Mouse (Mus musculus): ENCODE data around the gene Def6. TPM values are rescaled to one million over a fixed set of nuclear protein-coding genes. Genes with fewer than 3 reads are reported as not detected.

The Def6 gene
- polyA plus RNA-seq, 1 experiment = 3.4 TPM

DNA sequence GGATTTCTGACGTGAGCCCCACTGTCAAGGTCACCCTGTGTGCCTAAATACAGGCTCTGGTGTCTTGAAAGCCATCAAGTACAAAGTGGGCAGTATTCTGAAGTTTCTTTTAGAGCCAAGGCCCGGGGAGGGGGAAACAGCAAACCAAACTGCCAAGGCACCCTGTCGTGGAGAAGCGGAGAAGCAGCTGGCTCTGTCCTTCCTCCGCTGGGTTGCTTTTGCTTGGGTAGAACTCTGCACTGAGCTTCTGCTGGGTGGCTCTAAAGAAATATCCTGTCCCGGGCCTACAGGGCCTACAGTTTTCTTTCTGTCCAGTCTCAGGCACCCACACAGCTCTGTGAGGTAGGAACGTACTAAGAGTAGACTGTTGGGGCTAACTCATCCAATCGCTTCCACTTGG is 486 bp upstream of the Def6 start:
- Histone ChIP-seq H3ac (ENCODE audit: control insufficient read depth, insufficient read length) (no peak overlapping the region), H3K79me2 (ENCODE audit: control insufficient read depth, insufficient read depth) (no peaks in the 10 kb centered on the region), H3K36me3 (ENCODE audit: control insufficient read depth, insufficient read depth) (no peaks in the 10 kb centered on the region), H3K4me3 (peak overlapping the region; percentile 8), H3K27me3 (ENCODE audit: control insufficient read depth, insufficient read depth, insufficient read length) (no peaks in the 10 kb centered on the region), H3K4me2 (ENCODE audit: low read depth) (peak overlapping the region; percentile 67)
- TF ChIP-seq TCF3 (IDR thresholded peaks at IDR 0.05; ENCODE audit: insufficient read length, low read depth) = no peak
- TF ChIP-seq MYOG (IDR thresholded peaks at IDR 0.05; ENCODE audit: control insufficient read depth in 1 of 3, insufficient read depth in 1 of 3, insufficient read length in 2 of 3, low read depth in 2 of 3) = no peak
- no peak for TF ChIP-seq POLR2A (IDR thresholded peaks at IDR 0.05; ENCODE audit: insufficient read length, low read depth)
- no peak for TF ChIP-seq MYOD1 (IDR thresholded peaks at IDR 0.05; ENCODE audit: control insufficient read depth in 1 of 3, insufficient read length in 2 of 3, low read depth in 2 of 3)
- no peak for TF ChIP-seq E2F4 (IDR thresholded peaks at IDR 0.05; ENCODE audit: insufficient read depth)
- no peak for TF ChIP-seq MAX (IDR thresholded peaks at IDR 0.05; ENCODE audit: low read depth)
- no peak for TF ChIP-seq REST (IDR thresholded peaks at IDR 0.05; ENCODE audit: insufficient read depth, insufficient read length)
- TF ChIP-seq USF1 (IDR thresholded peaks at IDR 0.05; ENCODE audit: low read depth) = no peak
- no peak for TF ChIP-seq POLR2AphosphoS2 (IDR thresholded peaks at IDR 0.05; ENCODE audit: insufficient read length, low read depth)
- TF ChIP-seq SRF (IDR thresholded peaks at IDR 0.05; ENCODE audit: control insufficient read depth, insufficient read length, low read depth) = no peak
- TF ChIP-seq TCF12 (IDR thresholded peaks at IDR 0.05; ENCODE audit: insufficient read depth, poor library complexity, severe bottlenecking) = no peak
- TF ChIP-seq CEBPB (IDR thresholded peaks at IDR 0.05; ENCODE audit: insufficient read depth, poor library complexity, severe bottlenecking) = no peak

DNA sequence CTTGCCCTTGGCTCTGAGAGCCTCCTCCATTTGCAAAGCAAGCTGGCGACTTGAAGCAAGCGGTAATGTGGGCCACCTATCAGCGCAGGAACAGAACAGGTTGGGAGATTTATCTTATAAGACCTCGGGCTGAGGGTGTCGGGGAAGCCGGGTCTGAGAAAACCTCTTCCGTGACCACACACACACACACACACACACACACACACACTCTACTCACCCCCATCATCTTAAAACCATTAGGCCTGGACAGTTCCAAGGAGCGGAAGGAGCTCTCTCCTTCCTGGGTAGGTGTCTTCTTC is 685 bp downstream of the Def6 start:
- H3K4me3 ChIP-seq = peak overlapping the region; percentile 8
- no peaks in the 10 kb centered on the region for H3K79me2 ChIP-seq (ENCODE audit: control insufficient read depth, insufficient read depth)
- H3ac ChIP-seq (ENCODE audit: control insufficient read depth, insufficient read length) = no peak overlapping the region
- TF ChIP-seq TCF3 (IDR thresholded peaks at IDR 0.05; ENCODE audit: insufficient read length, low read depth) = no peak
- no peak for TF ChIP-seq MYOG (IDR thresholded peaks at IDR 0.05; ENCODE audit: control insufficient read depth in 1 of 3, insufficient read depth in 1 of 3, insufficient read length in 2 of 3, low read depth in 2 of 3)
- TF ChIP-seq USF1 (IDR thresholded peaks at IDR 0.05; ENCODE audit: low read depth) = no peak
- no peak for TF ChIP-seq POLR2AphosphoS2 (IDR thresholded peaks at IDR 0.05; ENCODE audit: insufficient read length, low read depth)
- TF ChIP-seq MAX (IDR thresholded peaks at IDR 0.05; ENCODE audit: low read depth) = no peak
- TF ChIP-seq REST (IDR thresholded peaks at IDR 0.05; ENCODE audit: insufficient read depth, insufficient read length) = no peak
- TF ChIP-seq E2F4 (IDR thresholded peaks at IDR 0.05; ENCODE audit: insufficient read depth) = no peak
- peak overlapping the region; percentile 67 for H3K4me2 ChIP-seq (ENCODE audit: low read depth)
- no peaks in the 10 kb centered on the region for H3K27me3 ChIP-seq (ENCODE audit: control insufficient read depth, insufficient read depth, insufficient read length)
- no peaks in the 10 kb centered on the region for H3K36me3 ChIP-seq (ENCODE audit: control insufficient read depth, insufficient read depth)

DNA sequence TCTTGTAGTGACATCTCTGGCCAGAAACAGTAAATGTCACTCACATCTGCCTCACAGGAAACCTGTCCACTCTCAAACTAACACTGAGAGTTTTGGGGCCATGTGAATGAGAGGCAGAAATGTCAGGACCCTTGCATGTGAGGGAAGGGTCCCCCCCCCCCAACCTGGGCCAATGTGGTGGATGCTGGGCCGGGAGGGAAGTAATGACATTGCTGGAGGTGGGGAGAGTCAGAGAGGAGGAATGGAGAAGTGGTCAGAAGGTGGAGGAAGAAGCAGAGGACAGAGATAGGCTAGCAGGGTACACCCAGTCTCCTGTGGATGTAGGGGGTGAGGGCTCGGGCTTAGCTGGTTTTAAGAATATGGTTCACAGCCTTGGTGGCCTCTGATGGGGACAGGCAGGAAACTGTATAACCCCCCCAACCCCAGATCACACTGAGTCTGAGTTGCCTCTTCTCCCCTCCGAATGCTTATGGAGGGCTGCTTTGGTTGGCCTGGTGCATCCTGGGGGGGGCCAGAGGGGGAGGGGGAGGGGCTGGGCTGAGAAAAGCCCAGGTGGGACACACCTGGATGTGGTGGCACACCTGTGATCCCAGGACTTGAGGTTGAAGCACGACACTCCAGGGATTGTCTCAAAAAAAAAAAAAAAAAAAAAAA is 2.0 kb downstream of the Def6 start:
- no peaks in the 10 kb centered on the region for H3K27me3 ChIP-seq (ENCODE audit: control insufficient read depth, insufficient read depth, insufficient read length)
- no peak overlapping the region for H3K4me3 ChIP-seq
- H3K36me3 ChIP-seq (ENCODE audit: control insufficient read depth, insufficient read depth) = no peaks in the 10 kb centered on the region
- H3ac ChIP-seq (ENCODE audit: control insufficient read depth, insufficient read length) = no peak overlapping the region
- no peak overlapping the region for H3K4me2 ChIP-seq (ENCODE audit: low read depth)
- no peaks in the 10 kb centered on the region for H3K79me2 ChIP-seq (ENCODE audit: control insufficient read depth, insufficient read depth)
- TF ChIP-seq REST (IDR thresholded peaks at IDR 0.05; ENCODE audit: insufficient read depth, insufficient read length) (no peak), CEBPB (IDR thresholded peaks at IDR 0.05; ENCODE audit: insufficient read depth, poor library complexity, severe bottlenecking) (no peak), E2F4 (IDR thresholded peaks at IDR 0.05; ENCODE audit: insufficient read depth) (no peak), TCF12 (IDR thresholded peaks at IDR 0.05; ENCODE audit: insufficient read depth, poor library complexity, severe bottlenecking) (no peak), USF1 (IDR thresholded peaks at IDR 0.05; ENCODE audit: low read depth) (no peak), POLR2A (IDR thresholded peaks at IDR 0.05; ENCODE audit: insufficient read length, low read depth) (no peak), MAX (IDR thresholded peaks at IDR 0.05; ENCODE audit: low read depth) (no peak), MYOD1 (IDR thresholded peaks at IDR 0.05; ENCODE audit: control insufficient read depth in 1 of 3, insufficient read length in 2 of 3, low read depth in 2 of 3) (no peak), TCF3 (IDR thresholded peaks at IDR 0.05; ENCODE audit: insufficient read length, low read depth) (no peak), SRF (IDR thresholded peaks at IDR 0.05; ENCODE audit: control insufficient read depth, insufficient read length, low read depth) (no peak), MYOG (IDR thresholded peaks at IDR 0.05; ENCODE audit: control insufficient read depth in 1 of 3, insufficient read depth in 1 of 3, insufficient read length in 2 of 3, low read depth in 2 of 3) (no peak), POLR2AphosphoS2 (IDR thresholded peaks at IDR 0.05; ENCODE audit: insufficient read length, low read depth) (no peak)

DNA sequence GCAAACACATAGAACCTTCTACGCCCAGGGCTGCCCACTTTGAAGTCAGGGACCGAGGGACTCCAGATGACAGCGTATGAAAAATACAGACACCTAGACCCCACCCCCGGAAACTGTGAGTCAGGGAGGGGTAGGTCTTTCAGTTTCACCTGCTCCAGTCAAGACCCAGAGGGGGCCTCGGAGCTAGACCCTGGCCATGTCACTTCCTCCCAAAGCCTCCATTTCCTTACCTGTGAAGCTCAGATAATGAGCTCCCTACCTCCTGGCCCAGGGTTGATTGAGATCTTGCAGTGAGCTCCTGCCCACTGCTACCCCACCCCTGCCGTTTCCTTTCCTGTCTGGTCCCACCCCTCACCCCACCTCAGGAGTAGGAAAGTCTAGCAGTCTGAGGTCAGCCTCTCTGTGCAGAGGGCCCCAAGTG is 4.4 kb downstream of the Def6 start:
- TF ChIP-seq REST (IDR thresholded peaks at IDR 0.05; ENCODE audit: insufficient read depth, insufficient read length) (no peak), CEBPB (IDR thresholded peaks at IDR 0.05; ENCODE audit: insufficient read depth, poor library complexity, severe bottlenecking) (no peak), MYOG (IDR thresholded peaks at IDR 0.05; ENCODE audit: control insufficient read depth in 1 of 3, insufficient read depth in 1 of 3, insufficient read length in 2 of 3, low read depth in 2 of 3) (no peak), POLR2AphosphoS2 (IDR thresholded peaks at IDR 0.05; ENCODE audit: insufficient read length, low read depth) (no peak), MAX (IDR thresholded peaks at IDR 0.05; ENCODE audit: low read depth) (no peak), USF1 (IDR thresholded peaks at IDR 0.05; ENCODE audit: low read depth) (no peak), TCF12 (IDR thresholded peaks at IDR 0.05; ENCODE audit: insufficient read depth, poor library complexity, severe bottlenecking) (no peak), MYOD1 (IDR thresholded peaks at IDR 0.05; ENCODE audit: control insufficient read depth in 1 of 3, insufficient read length in 2 of 3, low read depth in 2 of 3) (no peak), POLR2A (IDR thresholded peaks at IDR 0.05; ENCODE audit: insufficient read length, low read depth) (no peak), SRF (IDR thresholded peaks at IDR 0.05; ENCODE audit: control insufficient read depth, insufficient read length, low read depth) (no peak), TCF3 (IDR thresholded peaks at IDR 0.05; ENCODE audit: insufficient read length, low read depth) (no peak)
- Histone ChIP-seq H3ac (ENCODE audit: control insufficient read depth, insufficient read length) (no peak overlapping the region), H3K4me2 (ENCODE audit: low read depth) (no peak overlapping the region), H3K27me3 (ENCODE audit: control insufficient read depth, insufficient read depth, insufficient read length) (no peaks in the 10 kb centered on the region), H3K4me3 (no peak overlapping the region), H3K36me3 (ENCODE audit: control insufficient read depth, insufficient read depth) (no peaks in the 10 kb centered on the region), H3K79me2 (ENCODE audit: control insufficient read depth, insufficient read depth) (no peaks in the 10 kb centered on the region)

All from myocyte (in vitro differentiated cells).